Mouse (Mus musculus) neural tube, embryonic 15.5 days (tissue): ENCODE data around the gene Astn1. TPM values are rescaled to one million over a fixed set of nuclear protein-coding genes. Genes with fewer than 3 reads are reported as not detected.

Experiments
- ATAC-seq: fragments of 200-750 bp; cut with Nextera tagmentation; 2 replicates; pipeline ENCODE4 v1.8.0; 2017; ENCODE audit warnings: mild to moderate bottlenecking, moderate TSS enrichment, moderate library complexity; ENCODE audit not compliant: low FRiP score
- H3K27ac ChIP-seq: fragments of 300-500 bp; sonication (generic); replicated peaks from 2 replicates; pipeline ENCODE4 v1.5.1; 2015; ENCODE audit warnings: mild to moderate bottlenecking, inconsistent platforms
- H3K27me3 ChIP-seq: fragments of 300-500 bp; sonication (generic); replicated peaks from 2 replicates; pipeline ENCODE4 v1.6.1; 2015; ENCODE audit warnings: inconsistent platforms
- H3K36me3 ChIP-seq: fragments of 300-500 bp; sonication (generic); 2 replicates; pipeline ENCODE4 v1.6.1; 2015; ENCODE audit warnings: inconsistent platforms
- H3K4me1 ChIP-seq: fragments of 300-500 bp; sonication (generic); 2 replicates; pipeline ENCODE4 v1.6.1; 2015; ENCODE audit warnings: inconsistent platforms
- H3K4me2 ChIP-seq: fragments of 300-500 bp; sonication (generic); 2 replicates; pipeline ENCODE4 v1.6.1; 2015; ENCODE audit warnings: inconsistent platforms, mild to moderate bottlenecking, moderate library complexity
- H3K4me3 ChIP-seq: fragments of 300-500 bp; sonication (generic); replicated peaks from 2 replicates; pipeline ENCODE4 v1.5.1; 2015; ENCODE audit warnings: mild to moderate bottlenecking, inconsistent platforms
- H3K9ac ChIP-seq: fragments of 300-500 bp; sonication (generic); replicated peaks from 2 replicates; pipeline ENCODE4 v1.6.1; 2015; ENCODE audit warnings: mild to moderate bottlenecking, inconsistent platforms
- H3K9me3 ChIP-seq: fragments of 300-500 bp; sonication (generic); replicated peaks from 2 replicates; pipeline ENCODE4 v1.6.1; 2016; ENCODE audit warnings: inconsistent platforms
- WGBS: fragments of 180-500 bp; shearing (Covaris S2); methylation state at CpG from one replicate; pipeline ENCODE4 v1.1.7; 2015; ENCODE audit warnings: mixed read lengths; 5-methylcytosine and 5-hydroxymethylcytosine counted together
- polyA plus RNA-seq: library from polyadenylated mRNA; unstranded; fragments of >200 nt; fragmentation: Nextera tagmentation; extraction: Ambion mirVana; gene quantifications from 2 replicates; pipeline ENCODE4 v1.2.1, GENCODE M21; 2015

Gene Astn1
- polyA plus RNA-seq, 1 experiment from 2014 or later, result 39.5 TPM

GRCm38 (mm10) chr1:158383210-158383609 lies 21.1 kb downstream of the Astn1 start:
- no peak for ATAC-seq
- Histone ChIP-seq H3K36me3 (peaks cover 6% of the 10 kb centered on the region; the same call in 1 of the 2 replicates), H3K4me2 (no peak overlapping the region), H3K27ac (no peak overlapping the region), H3K27me3 (no peaks in the 10 kb centered on the region), H3K4me3 (no peak overlapping the region), H3K4me1 (peaks cover 27% of the 10 kb centered on the region), H3K9ac (no peak overlapping the region), H3K9me3 (no peaks in the 10 kb centered on the region)
- 82% methylated on average over 3 of the region's 3 CpGs for WGBS

- Histone ChIP-seq H3K4me1 (peaks cover 19% of the 10 kb centered on the region), H3K27ac (no peak overlapping the region), H3K4me3 (no peak overlapping the region), H3K27me3 (no peaks in the 10 kb centered on the region), H3K9ac (no peak overlapping the region), H3K4me2 (no peak overlapping the region), H3K36me3 (peaks cover 5% of the 10 kb centered on the region; the same call in 1 of the 2 replicates), H3K9me3 (no peaks in the 10 kb centered on the region)
- no peak for ATAC-seq
- WGBS, result 95% methylated on average over 2 of the region's 2 CpGs
Measured at GRCm38 (mm10) chr1:158385311-158385710, 23.2 kb downstream of the Astn1 start.

- H3K4me3 ChIP-seq, result no peak overlapping the region
Measured at GRCm38 (mm10) chr1:158386781-158387180, 24.7 kb downstream of the Astn1 start.

DNA sequence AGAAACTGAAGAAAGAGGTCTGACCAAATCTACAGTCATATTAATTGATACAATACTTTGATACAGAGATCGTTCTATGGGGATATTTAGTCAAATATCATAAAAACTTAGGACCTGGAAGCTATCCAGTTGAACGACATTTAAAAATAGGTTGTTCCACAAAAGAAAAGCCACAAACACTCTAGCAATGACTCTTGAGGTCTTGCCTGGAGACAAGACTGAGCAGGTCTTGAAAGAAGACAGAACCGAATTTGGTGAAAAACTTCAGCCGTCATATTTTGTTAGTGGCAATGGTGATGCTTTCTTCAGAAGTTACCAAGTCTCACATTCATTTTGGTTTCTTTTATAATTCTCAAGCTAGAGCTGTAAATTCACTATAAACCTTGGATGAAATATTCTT lies 26.9 kb downstream of the Astn1 start:
- Histone ChIP-seq H3K27me3 (no peaks in the 10 kb centered on the region), H3K36me3 (0 out of 2 replicates have a peak, but pooled peaks cover 5% of the 10 kb centered on the region), H3K27ac (no peak overlapping the region), H3K4me3 (no peak overlapping the region), H3K9ac (no peak overlapping the region), H3K4me2 (no peak overlapping the region), H3K4me1 (peaks cover 11% of the 10 kb centered on the region; the same call in 1 of the 2 replicates), H3K9me3 (no peaks in the 10 kb centered on the region)
- ATAC-seq, result no peak
- 97% methylated on average over 4 of the region's 4 CpGs for WGBS

More at GRCm38 (mm10) chr1:158386781-158387180, 24.7 kb downstream of the Astn1 start:
- ATAC-seq, result peak; percentile 49; the same call in 1 of the 2 replicates
- no peaks in the 10 kb centered on the region for H3K9me3 ChIP-seq
- no peak overlapping the region for H3K4me2 ChIP-seq
- H3K9ac ChIP-seq, result no peak overlapping the region
- H3K36me3 ChIP-seq, result 0 out of 2 replicates have a peak, but pooled peaks cover 5% of the 10 kb centered on the region
- H3K4me1 ChIP-seq, result peaks cover 19% of the 10 kb centered on the region
- peak overlapping the region; percentile 46 for H3K27ac ChIP-seq
- WGBS, result 16% methylated on average over 3 of the region's 3 CpGs
- no peaks in the 10 kb centered on the region for H3K27me3 ChIP-seq

DNA sequence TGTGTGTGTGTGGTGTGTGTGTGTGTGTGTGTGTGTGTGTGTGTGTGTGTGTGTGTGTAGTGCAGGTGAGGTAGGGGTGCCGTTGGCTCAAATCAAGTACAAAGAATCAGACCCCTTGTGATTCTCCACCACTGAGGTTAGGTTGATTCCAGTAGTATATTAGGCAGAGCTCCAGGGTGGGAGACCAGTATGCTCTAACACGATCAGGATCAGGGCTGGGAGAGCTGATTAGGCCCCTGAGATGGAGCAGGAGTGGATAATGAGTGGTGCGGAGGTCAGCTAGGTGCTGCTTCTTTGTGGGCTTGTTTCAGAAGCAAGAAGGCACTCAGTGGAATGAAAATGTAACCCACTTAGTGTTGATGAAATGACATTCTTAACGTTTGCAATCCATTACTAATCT lies 28.6 kb downstream of the Astn1 start:
- H3K27me3 ChIP-seq, result no peaks in the 10 kb centered on the region
- H3K27ac ChIP-seq, result no peak overlapping the region
- 54% methylated on average over 4 of the region's 4 CpGs for WGBS
- H3K9me3 ChIP-seq, result no peaks in the 10 kb centered on the region
- H3K9ac ChIP-seq, result no peak overlapping the region
- no peak for ATAC-seq
- H3K4me2 ChIP-seq, result no peak overlapping the region
- no peak overlapping the region for H3K4me3 ChIP-seq
- H3K4me1 ChIP-seq, result peaks cover 11% of the 10 kb centered on the region; the same call in 1 of the 2 replicates
- H3K36me3 ChIP-seq, result 0 out of 2 replicates have a peak, but pooled peaks cover 2% of the 10 kb centered on the region

- Histone ChIP-seq H3K9me3 (no peaks in the 10 kb centered on the region), H3K27ac (no peak overlapping the region), H3K27me3 (no peaks in the 10 kb centered on the region), H3K9ac (no peak overlapping the region), H3K36me3 (no peaks in the 10 kb centered on the region), H3K4me2 (no peak overlapping the region), H3K4me1 (peaks cover 8% of the 10 kb centered on the region), H3K4me3 (no peak overlapping the region)
- ATAC-seq, result no peak
- 89% methylated on average over 2 of the region's 2 CpGs for WGBS
Measured at GRCm38 (mm10) chr1:158397058-158397457, 35.0 kb downstream of the Astn1 start.

DNA sequence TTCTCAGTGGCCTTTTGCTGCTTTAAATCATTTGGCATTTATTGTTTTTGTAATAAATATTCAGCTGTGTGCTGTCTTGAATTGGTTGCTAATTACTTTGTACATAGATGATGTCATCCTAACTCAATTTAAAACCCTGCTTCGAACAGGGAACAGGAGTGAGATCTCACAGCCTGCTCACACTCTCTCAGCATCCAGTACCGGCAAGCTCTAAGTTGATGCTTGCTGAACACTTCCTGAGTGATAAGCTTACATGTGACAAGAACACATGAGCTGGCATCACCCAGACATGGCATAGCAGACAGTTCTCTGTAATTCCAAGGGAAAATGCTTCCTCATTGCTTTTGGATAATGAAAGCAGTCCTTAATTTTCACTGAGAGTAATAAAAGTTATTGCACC lies 38.8 kb downstream of the Astn1 start:
- Histone ChIP-seq H3K27me3 (no peaks in the 10 kb centered on the region), H3K9me3 (no peaks in the 10 kb centered on the region), H3K4me3 (no peak overlapping the region), H3K4me1 (peaks cover 17% of the 10 kb centered on the region), H3K9ac (no peak overlapping the region), H3K4me2 (no peak overlapping the region), H3K36me3 (no peaks in the 10 kb centered on the region), H3K27ac (no peak overlapping the region)
- WGBS, result 25% methylated on average over 2 of the region's 2 CpGs
- peak; percentile 56; the same call in 1 of the 2 replicates for ATAC-seq

DNA sequence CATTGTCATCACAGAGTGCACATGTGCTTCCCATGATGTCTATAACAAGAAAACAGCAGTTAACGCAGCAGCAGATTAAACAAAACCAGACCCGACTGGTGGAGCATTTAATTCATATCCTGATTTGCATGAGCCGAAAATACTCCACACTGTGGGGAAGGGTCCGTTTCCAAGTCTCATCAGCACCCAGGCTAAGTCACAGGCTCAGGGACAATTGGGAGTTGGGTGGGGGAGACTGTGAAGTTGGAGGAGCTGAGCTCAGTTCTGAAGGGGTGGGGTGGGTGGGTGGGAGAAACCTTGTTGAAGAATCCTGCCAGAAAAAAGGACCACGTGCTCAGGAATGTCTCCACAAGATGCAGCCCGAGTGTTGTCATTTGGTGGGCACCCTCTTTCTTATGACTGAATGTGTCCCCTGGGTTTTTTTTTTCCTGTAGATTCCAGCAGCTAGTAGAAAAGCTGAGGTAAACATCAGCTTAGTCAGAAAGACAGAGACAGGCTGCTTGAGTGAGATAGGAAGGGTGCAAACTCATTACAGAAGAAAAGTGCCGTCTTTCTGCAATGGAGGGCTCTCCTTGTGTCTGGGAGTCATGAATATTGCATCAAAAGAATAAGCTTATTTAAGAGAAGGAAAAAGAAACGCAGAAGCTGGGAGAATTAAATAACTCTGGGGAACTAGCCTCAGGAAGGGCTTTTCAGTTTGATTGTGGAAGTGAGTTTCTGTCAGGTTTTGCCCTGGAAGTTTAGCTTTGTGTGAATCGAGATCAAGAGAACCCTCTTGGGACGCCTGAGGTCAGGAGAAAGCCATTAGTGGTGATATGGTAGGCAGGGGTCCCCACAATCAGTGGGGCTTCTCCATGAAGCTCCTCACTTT lies 44.1 kb downstream of the Astn1 start:
- Histone ChIP-seq H3K9me3 (no peaks in the 10 kb centered on the region), H3K27ac (no peak overlapping the region), H3K36me3 (no peaks in the 10 kb centered on the region), H3K4me2 (no peak overlapping the region), H3K4me1 (peaks cover 32% of the 10 kb centered on the region), H3K27me3 (no peaks in the 10 kb centered on the region), H3K4me3 (no peak overlapping the region), H3K9ac (no peak overlapping the region)
- no peak for ATAC-seq
- 45% methylated on average over 10 of the region's 10 CpGs for WGBS

GRCm38 (mm10) chr1:158408124-158408523 lies 46.1 kb downstream of the Astn1 start:
- H3K36me3 ChIP-seq, result no peaks in the 10 kb centered on the region
- H3K27me3 ChIP-seq, result no peaks in the 10 kb centered on the region
- no peaks in the 10 kb centered on the region for H3K9me3 ChIP-seq
- WGBS, result 63% methylated on average over 2 of the region's 2 CpGs
- no peak overlapping the region for H3K9ac ChIP-seq
- no peak overlapping the region for H3K4me2 ChIP-seq
- H3K4me1 ChIP-seq, result peaks cover 37% of the 10 kb centered on the region
- ATAC-seq, result peak; percentile 68; the same call in 1 of the 2 replicates
- no peak overlapping the region for H3K4me3 ChIP-seq
- H3K27ac ChIP-seq, result no peak overlapping the region

DNA sequence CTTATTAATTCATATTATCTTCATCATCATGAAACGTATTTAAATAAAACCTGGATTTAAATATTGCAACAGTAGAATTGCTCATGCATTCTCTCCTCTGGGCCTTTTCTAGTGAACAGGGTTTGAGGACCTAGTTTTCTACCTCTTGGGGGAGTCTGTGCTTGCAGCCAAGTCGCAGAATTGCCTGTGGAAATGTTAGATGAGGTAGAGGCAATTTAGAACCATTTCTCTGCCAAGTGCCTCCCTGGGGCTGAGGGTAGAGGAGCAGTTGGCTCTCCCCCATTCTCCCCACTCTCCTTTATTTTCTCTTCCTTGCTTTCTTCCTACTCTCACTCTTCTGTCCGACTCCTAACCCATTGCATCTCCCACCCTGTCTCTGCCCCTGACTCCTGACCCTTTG lies 49.1 kb downstream of the Astn1 start:
- H3K9ac ChIP-seq, result no peak overlapping the region
- H3K27ac ChIP-seq, result no peak overlapping the region; the same call in 1 of the 2 replicates
- H3K9me3 ChIP-seq, result no peaks in the 10 kb centered on the region

GRCm38 (mm10) chr1:158414198-158414597 lies 52.1 kb downstream of the Astn1 start:
- no peaks in the 10 kb centered on the region for H3K9me3 ChIP-seq
- H3K36me3 ChIP-seq, result no peaks in the 10 kb centered on the region
- H3K27me3 ChIP-seq, result no peaks in the 10 kb centered on the region
- H3K9ac ChIP-seq, result no peak overlapping the region
- peaks cover 6% of the 10 kb centered on the region for H3K4me1 ChIP-seq
- no peak for ATAC-seq
- WGBS, result 93% methylated on average over 2 of the region's 2 CpGs
- no peak overlapping the region for H3K4me3 ChIP-seq
- H3K4me2 ChIP-seq, result no peak overlapping the region
- no peak overlapping the region for H3K27ac ChIP-seq

More for the DNA sequence above, 49.1 kb downstream of the Astn1 start:
- 49% methylated on average over 3 of the region's 3 CpGs for WGBS
- H3K4me2 ChIP-seq, result no peak overlapping the region
- ATAC-seq, result no peak
- no peaks in the 10 kb centered on the region for H3K36me3 ChIP-seq
- H3K4me3 ChIP-seq, result no peak overlapping the region
- peaks cover 25% of the 10 kb centered on the region for H3K4me1 ChIP-seq
- H3K27me3 ChIP-seq, result no peaks in the 10 kb centered on the region

- Histone ChIP-seq H3K27me3 (no peaks in the 10 kb centered on the region), H3K9me3 (no peaks in the 10 kb centered on the region), H3K4me3 (no peak overlapping the region), H3K27ac (no peak overlapping the region), H3K36me3 (no peaks in the 10 kb centered on the region), H3K4me2 (no peak overlapping the region), H3K9ac (no peak overlapping the region), H3K4me1 (no peaks in the 10 kb centered on the region)
- ATAC-seq, result no peak
- 88% methylated on average over 8 of the region's 8 CpGs for WGBS
Measured at GRCm38 (mm10) chr1:158421451-158421850, 59.4 kb downstream of the Astn1 start.
